ENCODE assay signal across 8 mouse cellular contexts in genomic region chr4:139382231-139382630, GRCm38 (mm10). TPM values are rescaled to one million over a fixed set of nuclear protein-coding genes. Genes with fewer than 3 reads are reported as not detected.
A peak's percentile ranks its signal among the peaks of the same experiment; 100 is the strongest.
DNase-seq lines count a peak whose midpoint lies in the region; ATAC-seq lines count a peak whose summit lies in the region.

No protein-coding gene starts in this region.

- H3K9ac ChIP-seq in embryonic facial prominence, embryonic 12.5 days = no peak overlapping the region
- H3K9ac ChIP-seq in limb, embryonic 12.5 days (replicated peaks) = no peak overlapping the region
- H3K9ac ChIP-seq in neural tube, embryonic 14.5 days (replicated peaks; ENCODE audit: low read depth, low read length) = no peak overlapping the region

- peaks cover 63% of the 10 kb centered on the region for H3K4me1 ChIP-seq in megakaryocyte, embryonic 14.5 days
- peaks cover 16% of the 10 kb centered on the region for H3K4me1 ChIP-seq in embryonic facial prominence, embryonic 12.5 days
- H3K4me1 ChIP-seq in limb, embryonic 12.5 days (replicated peaks) = peaks cover 15% of the 10 kb centered on the region
- peaks cover 13% of the 10 kb centered on the region; the same call in 1 of the 2 replicates for H3K4me1 ChIP-seq in neural tube, embryonic 14.5 days (ENCODE audit: control insufficient read depth, insufficient read depth, low read length)

- H3K9me3 ChIP-seq in megakaryocyte, embryonic 14.5 days = no peaks in the 10 kb centered on the region
- no peaks in the 10 kb centered on the region for H3K9me3 ChIP-seq in embryonic facial prominence, embryonic 12.5 days
- no peaks in the 10 kb centered on the region for H3K9me3 ChIP-seq in limb, embryonic 12.5 days
- H3K9me3 ChIP-seq in neural tube, embryonic 14.5 days (ENCODE audit: control insufficient read depth, low read length) = no peaks in the 10 kb centered on the region

- H3K27ac ChIP-seq in embryonic facial prominence, embryonic 12.5 days = no peak overlapping the region
- H3K27ac ChIP-seq in limb, embryonic 12.5 days = no peak overlapping the region
- H3K27ac ChIP-seq in neural tube, embryonic 14.5 days (ENCODE audit: low read depth, low read length) = no peak overlapping the region

- peaks cover 41% of the 10 kb centered on the region for H3K36me3 ChIP-seq in megakaryocyte, embryonic 14.5 days (replicated peaks; ENCODE audit: low read length)
- peaks cover 9% of the 10 kb centered on the region for H3K36me3 ChIP-seq in embryonic facial prominence, embryonic 12.5 days
- H3K36me3 ChIP-seq in limb, embryonic 12.5 days = peaks cover 14% of the 10 kb centered on the region
- H3K36me3 ChIP-seq in neural tube, embryonic 14.5 days (ENCODE audit: control insufficient read depth, insufficient read depth, low read length) = peaks cover 4% of the 10 kb centered on the region; the same call in 1 of the 2 replicates

- DNase-seq in testis, postnatal 10 days (ENCODE audit: low spot score) = no peak
- no peak for DNase-seq in right cerebral cortex, adult 18-20 months
- no peak for DNase-seq in urinary bladder, adult 18-20 months (ENCODE audit: low spot score in 2 of 2)

- peak overlapping the region; percentile 93 for H3K4me3 ChIP-seq in megakaryocyte, embryonic 14.5 days (replicated peaks)
- peak overlapping the region; percentile 15; the same call in 1 of the 2 replicates for H3K4me3 ChIP-seq in embryonic facial prominence, embryonic 12.5 days
- 0 out of 2 replicates have a peak overlapping the region, but pooled peaks have one; percentile 11 for H3K4me3 ChIP-seq in limb, embryonic 12.5 days (replicated peaks)
- H3K4me3 ChIP-seq in neural tube, embryonic 14.5 days (ENCODE audit: low read depth, low read length) = no peak overlapping the region

- H3K4me2 ChIP-seq in embryonic facial prominence, embryonic 12.5 days (replicated peaks) = peak overlapping the region; percentile 94
- H3K4me2 ChIP-seq in limb, embryonic 12.5 days = peak overlapping the region; percentile 94
- H3K4me2 ChIP-seq in neural tube, embryonic 14.5 days (ENCODE audit: low read depth, low read length) = 0 out of 2 replicates have a peak overlapping the region, but pooled peaks have one; percentile 15

- WGBS in embryonic facial prominence, embryonic 12.5 days = 81% methylated on average over 7 of the region's 7 CpGs
- 93% methylated on average over 7 of the region's 7 CpGs for WGBS in limb, embryonic 12.5 days
- WGBS in neural tube, embryonic 14.5 days = 87% methylated on average over 7 of the region's 7 CpGs

- ATAC-seq in megakaryocyte, adult 5-6 weeks (ENCODE audit: poor library complexity, severe bottlenecking) = no peak
- no peak for ATAC-seq in embryonic facial prominence, embryonic 12.5 days (ENCODE audit: insufficient number of reproducible peaks, insufficient read depth, low FRiP score, low TSS enrichment)
- ATAC-seq in limb, embryonic 12.5 days (ENCODE audit: insufficient number of reproducible peaks, insufficient read depth, low FRiP score, low TSS enrichment, low read depth) = no peak
- ATAC-seq in neural tube, embryonic 14.5 days (ENCODE audit: low read depth) = no peak

- H3K27me3 ChIP-seq in megakaryocyte, embryonic 14.5 days (replicated peaks) = no peaks in the 10 kb centered on the region
- no peaks in the 10 kb centered on the region for H3K27me3 ChIP-seq in embryonic facial prominence, embryonic 12.5 days
- no peaks in the 10 kb centered on the region for H3K27me3 ChIP-seq in limb, embryonic 12.5 days
- H3K27me3 ChIP-seq in neural tube, embryonic 14.5 days (ENCODE audit: control insufficient read depth, insufficient read depth, low read length) = no peaks in the 10 kb centered on the region

RNA-seq across cellular contexts. Expression of gene Ubr4, which starts 29.8 kb away (rescaled TPM):
- 58.6 and 69.3 TPM in 2 replicates for polyA plus RNA-seq in megakaryocyte, embryonic 14.5 days (2012; ENCODE audit: insufficient read depth, low replicate concordance)
- 59.0 and 73.3 TPM in 2 replicates for total RNA-seq in megakaryocyte, adult 5-6 weeks (2015)
- 49.1 and 66.8 TPM in 2 replicates for total RNA-seq in megakaryocyte, adult 5-6 weeks (2017)
- 70.8 and 74.0 TPM in 2 replicates for polyA plus RNA-seq in embryonic facial prominence, embryonic 12.5 days (2016; fragmentation: Nextera tagmentation; extraction: Ambion mirVana)
- 68.6 and 70.6 TPM in 2 replicates for polyA plus RNA-seq in limb, embryonic 12.5 days (2016; fragmentation: Nextera tagmentation; extraction: Ambion mirVana)
- polyA plus RNA-seq in neural tube, embryonic 14.5 days (2014; fragmentation: Nextera tagmentation; extraction: Ambion mirVana) = 99.2 and 109 TPM in 2 replicates

RNA-seq across cellular contexts. Expression of gene Emc1, which starts 29.8 kb away (rescaled TPM):
- polyA plus RNA-seq in megakaryocyte, embryonic 14.5 days (2012; ENCODE audit: insufficient read depth, low replicate concordance) = 2.2 and 3.3 TPM in 2 replicates
- total RNA-seq in megakaryocyte, adult 5-6 weeks (2015) = 13.0 and 14.5 TPM in 2 replicates
- total RNA-seq in megakaryocyte, adult 5-6 weeks (2017) = 32.3 and 37.8 TPM in 2 replicates
- 32.1 and 33.6 TPM in 2 replicates for polyA plus RNA-seq in embryonic facial prominence, embryonic 12.5 days (2016; fragmentation: Nextera tagmentation; extraction: Ambion mirVana)
- polyA plus RNA-seq in limb, embryonic 12.5 days (2016; fragmentation: Nextera tagmentation; extraction: Ambion mirVana) = 29.4 and 30.5 TPM in 2 replicates
- 42.4 and 44.8 TPM in 2 replicates for polyA plus RNA-seq in neural tube, embryonic 14.5 days (2014; fragmentation: Nextera tagmentation; extraction: Ambion mirVana)

RNA-seq across cellular contexts. Expression of gene Mrto4, which starts 29.9 kb away (rescaled TPM):
- 38.8 and 55.8 TPM in 2 replicates for polyA plus RNA-seq in megakaryocyte, embryonic 14.5 days (2012; ENCODE audit: insufficient read depth, low replicate concordance)
- total RNA-seq in megakaryocyte, adult 5-6 weeks (2015) = 47.1 and 52.4 TPM in 2 replicates
- 23.7 and 33.9 TPM in 2 replicates for total RNA-seq in megakaryocyte, adult 5-6 weeks (2017)
- polyA plus RNA-seq in embryonic facial prominence, embryonic 12.5 days (2016; fragmentation: Nextera tagmentation; extraction: Ambion mirVana) = 125 and 129 TPM in 2 replicates
- polyA plus RNA-seq in limb, embryonic 12.5 days (2016; fragmentation: Nextera tagmentation; extraction: Ambion mirVana) = 132 and 139 TPM in 2 replicates
- 73.2 and 77.4 TPM in 2 replicates for polyA plus RNA-seq in neural tube, embryonic 14.5 days (2014; fragmentation: Nextera tagmentation; extraction: Ambion mirVana)

Comparison
In these comparisons a context has a peak if more than half of its experiments do, and no peak if none do; other contexts are left out.
1. H3K4me2 ChIP-seq: peak in every context shown above with its lines; median percentile 94 in embryonic facial prominence, embryonic 12.5 days; 94 in limb, embryonic 12.5 days; 15 in neural tube, embryonic 14.5 days.